8 mouse cellular contexts compared by ENCODE assay signal in genomic region chr13:53472614-53473124, GRCm38 (mm10). TPM values are rescaled to one million over a fixed set of nuclear protein-coding genes. Genes with fewer than 3 reads are reported as not detected.
DNase-seq lines count a peak whose midpoint lies in the region; ATAC-seq and TF ChIP-seq lines count a peak whose summit lies in the region.

Gene Msx2, minus strand, starts transcription at chr13:53473074.

- peak; percentile 14 for DNase-seq in left cerebral cortex, adult 11 months (ENCODE audit: low spot score)
- DNase-seq in left cerebral cortex, adult 8-10 months (ENCODE audit: low spot score in 2 of 2) = no peak
- DNase-seq in embryo, embryonic 11 days = peak; percentile 92
- DNase-seq in heart, adult 8-10 months (ENCODE audit: low spot score) = peak; percentile 25
- peak; percentile 49 for DNase-seq in kidney, adult 2 months
- peak; percentile 63 for DNase-seq in liver
- DNase-seq in neural tube, embryonic 11.5 days (ENCODE audit: low spot score) = peak; percentile 88

- peak within 1 kb of the TSS; percentile 37 for H3K4me3 ChIP-seq in kidney, adult 2 months (ENCODE audit: insufficient read depth, low read depth, low read length)
- H3K4me3 ChIP-seq in neural tube, embryonic 11.5 days (ENCODE audit: low read depth, low read length) = peak within 1 kb of the TSS; percentile 58

- ATAC-seq in neural tube, embryonic 11.5 days (ENCODE audit: insufficient read depth, low FRiP score, low TSS enrichment) = peak; percentile 91
- no peak for ATAC-seq in erythroblast, adult 5-6 weeks (replicated peaks; ENCODE audit: low FRiP score, poor library complexity, severe bottlenecking)

- H3K36me3 ChIP-seq in kidney, adult 2 months (ENCODE audit: control insufficient read depth, insufficient read depth, low read length) = no peaks in the 10 kb centered on the region
- H3K36me3 ChIP-seq in neural tube, embryonic 11.5 days (ENCODE audit: control insufficient read depth, insufficient read depth, low read length) = no peaks in the 10 kb centered on the region

- no peaks in the 10 kb centered on the region for H3K9me3 ChIP-seq in neural tube, embryonic 11.5 days (ENCODE audit: control insufficient read depth, low read length)

- peaks cover 2% of the 10 kb centered on the region for H3K27me3 ChIP-seq in kidney, adult 2 months (replicated peaks; ENCODE audit: control insufficient read depth, insufficient read depth, low read length)
- H3K27me3 ChIP-seq in neural tube, embryonic 11.5 days (ENCODE audit: control insufficient read depth, insufficient read depth, low read length) = peaks cover 70% of the 10 kb centered on the region

- no peak for TF ChIP-seq CTCF in kidney, adult 2 months (conservative IDR thresholded peaks at IDR 0.05; ENCODE audit: insufficient read depth, insufficient read length, low read depth, low read length)

- under 1% methylated on average over 38 of the region's 38 CpGs for WGBS in kidney, adult 2 months
- WGBS in neural tube, embryonic 11.5 days = under 1% methylated on average over 38 of the region's 38 CpGs

- no peak for TF ChIP-seq POLR2A in kidney, adult 2 months (IDR thresholded peaks at IDR 0.05; ENCODE audit: low read depth, low read length)

- H3K27ac ChIP-seq in kidney, adult 2 months (ENCODE audit: insufficient read depth, low read depth, low read length) = no peak within 1 kb of the TSS
- H3K27ac ChIP-seq in neural tube, embryonic 11.5 days (ENCODE audit: low read depth, low read length) = peak within 1 kb of the TSS; percentile 15; the same call in 1 of the 2 replicates

- peak within 1 kb of the TSS; percentile 68 for H3K4me2 ChIP-seq in neural tube, embryonic 11.5 days (ENCODE audit: low read depth)

- no peaks in the 10 kb centered on the region for H3K4me1 ChIP-seq in kidney, adult 2 months (ENCODE audit: control insufficient read depth, insufficient read depth, low read length)
- no peaks in the 10 kb centered on the region; the same call in 1 of the 2 replicates for H3K4me1 ChIP-seq in neural tube, embryonic 11.5 days (ENCODE audit: control insufficient read depth, insufficient read depth, low read length)

- peak within 1 kb of the TSS; percentile 68 for H3K9ac ChIP-seq in neural tube, embryonic 11.5 days (ENCODE audit: low read length)

RNA-seq across cellular contexts. Expression of gene Msx2, which starts in this region (rescaled TPM):
- total RNA-seq in left cerebral cortex, adult 8-10 months (2022) = under 1 TPM in 3 of 4 experiments, not detected in 1; 0.25 to 0.34 (median 0.26) TPM
- under 1 TPM; 0.24 to 0.62 (median 0.45) TPM for total RNA-seq in heart, adult 8-10 months (2022)
- polyA plus RNA-seq in kidney, adult 2 months (2012; rRNA removed) = 0.29 and 0.34 TPM in 2 replicates
- 20.2 and 21.0 TPM in 2 replicates for polyA plus RNA-seq in neural tube, embryonic 11.5 days (2014; fragmentation: Nextera tagmentation; extraction: Ambion mirVana)
- total RNA-seq in erythroblast, adult 5-6 weeks (2015; ENCODE audit: low replicate concordance) = not detected in 2 replicates
- not detected in 2 replicates for total RNA-seq in erythroblast, adult 5-6 weeks (2017; ENCODE audit: low replicate concordance)

Comparison
In these comparisons a context has a peak if more than half of its experiments do, and no peak if none do; other contexts are left out.
1. RNA of gene Msx2 (polyA plus RNA-seq): 20.2 to 21.0 TPM in neural tube, embryonic 11.5 days; 0.29 to 0.34 TPM in kidney, adult 2 months; every median in the first group is over 10 times any median in the second.
2. DNase-seq: peak in left cerebral cortex, adult 11 months (single experiment), embryo, embryonic 11 days (single experiment), liver (single experiment) and neural tube, embryonic 11.5 days (single experiment); none in left cerebral cortex, adult 8-10 months (0 of 2).
3. Peak in DNase-seq in heart, adult 8-10 months; RNA of the gene not detected or under 1 TPM.
4. Peak in DNase-seq and H3K4me3 ChIP-seq in kidney, adult 2 months; RNA of the gene not detected or under 1 TPM.